ENCODE assay signal across 21 mouse cellular contexts in the genomic region with DNA sequence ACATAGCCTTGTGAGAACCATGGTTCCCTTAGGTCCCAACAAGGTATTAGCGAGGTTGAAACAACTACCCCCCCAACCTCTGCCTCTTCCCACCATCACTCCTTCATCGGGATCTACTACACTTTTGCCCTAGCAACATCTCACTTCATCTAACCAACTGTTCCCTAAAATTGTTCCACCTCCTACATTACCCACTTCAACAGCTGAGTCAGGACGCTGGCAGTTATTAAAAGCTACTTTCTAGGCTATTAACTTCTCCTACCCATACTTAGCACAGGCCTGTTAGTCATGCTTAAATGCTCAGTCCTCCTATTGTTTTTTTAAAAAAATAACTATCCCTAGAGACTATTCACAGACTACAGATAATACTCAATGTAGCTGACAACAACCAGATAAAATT.
"Had no signal": no experiment of that assay in that cellular context is flagged by ENCODE, and none has a peak within 500 bp of the region (broad histone marks: within the 10 kb centered on the region; RNA-seq: fewer than 3 reads in every experiment).

No protein-coding gene starts in this region.

- DNase-seq: cerebellum, adult 8-10 months; cerebellum, adult 9-10 months; cerebellum, adult 9-11 months; cerebellum, postnatal 10 days; cerebellum, postnatal 14 days; cerebellum, postnatal 25 days; cerebellum, postnatal 36 days; embryo, embryonic 11 days; forebrain, postnatal 0 days; gastrocnemius, adult 2 months; gastrocnemius, postnatal 10 days; gastrocnemius, postnatal 14 days; gastrocnemius, postnatal 25 days; gastrocnemius, postnatal 36 days; heart, adult 11 months; heart, adult 18-20 months; heart, adult 2 months had no signal

- ATAC-seq: forebrain, embryonic 13.5 days; forebrain, embryonic 14.5 days; forebrain, embryonic 15.5 days; forebrain, embryonic 16.5 days; forebrain, postnatal 0 days had no signal
